9 mouse cellular contexts compared by ENCODE assay signal in the genomic region with DNA sequence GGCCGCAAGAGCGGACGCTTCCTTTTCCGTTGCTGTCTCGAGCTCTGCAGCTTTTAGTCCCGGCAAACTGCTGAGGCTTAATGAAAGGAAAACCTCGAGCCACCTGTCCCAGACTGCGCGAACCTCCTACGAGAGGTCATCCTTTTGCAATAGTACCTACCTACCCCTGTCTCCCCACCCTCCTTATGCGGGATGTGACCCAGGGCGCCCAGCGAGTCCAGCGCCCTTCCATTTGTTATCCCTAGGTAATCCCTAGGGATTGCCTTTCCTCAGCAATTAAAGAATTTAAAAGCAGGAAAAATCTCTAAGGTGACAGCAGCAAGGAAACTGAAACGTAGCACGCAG. TPM values are rescaled to one million over a fixed set of nuclear protein-coding genes. Genes with fewer than 3 reads are reported as not detected.
DNase-seq lines count a peak whose midpoint lies in the region; ATAC-seq and TF ChIP-seq lines count a peak whose summit lies in the region.
"Had no signal": no experiment of that assay in that cellular context is flagged by ENCODE, and none has a peak within 500 bp of the region (broad histone marks: within the 10 kb centered on the region; RNA-seq: fewer than 3 reads in every experiment).

No protein-coding gene starts in this region.

- H3K27ac ChIP-seq in kidney, embryonic 15.5 days: no peak overlapping the region
- peak overlapping the region; percentile 64 for H3K27ac ChIP-seq in embryonic facial prominence, embryonic 13.5 days
- no peak overlapping the region for H3K27ac ChIP-seq in intestine, embryonic 16.5 days (ENCODE audit: low read length)
- peak overlapping the region; percentile 88 for H3K27ac ChIP-seq in midbrain, postnatal 0 days (ENCODE audit: low read depth, low read length)

- no peak for ATAC-seq in kidney, embryonic 15.5 days (replicated peaks; ENCODE audit: low FRiP score)
- ATAC-seq in embryonic facial prominence, embryonic 13.5 days (ENCODE audit: insufficient number of reproducible peaks, insufficient read depth, low FRiP score, low TSS enrichment, low read depth): no peak; the same call in 1 of the 2 replicates
- peak; percentile 87; the same call in 1 of the 2 replicates for ATAC-seq in intestine, embryonic 16.5 days
- peak; percentile 83; the same call in 1 of the 2 replicates for ATAC-seq in midbrain, postnatal 0 days (ENCODE audit: low FRiP score)
- no peak for ATAC-seq in inflammation-experienced regulatory T-cells, adult 6 months
- ATAC-seq: Patski had no signal

- peaks cover 26% of the 10 kb centered on the region for H3K36me3 ChIP-seq in kidney, embryonic 15.5 days
- H3K36me3 ChIP-seq in embryonic facial prominence, embryonic 13.5 days: peaks cover 26% of the 10 kb centered on the region
- no peaks in the 10 kb centered on the region; the same call in 1 of the 2 replicates for H3K36me3 ChIP-seq in intestine, embryonic 16.5 days (ENCODE audit: control insufficient read depth, insufficient read depth, low read length)
- peaks cover 18% of the 10 kb centered on the region for H3K36me3 ChIP-seq in midbrain, postnatal 0 days (ENCODE audit: insufficient read depth, low read length)

- DNase-seq in kidney, adult 18-20 months: no peak
- peak; percentile 8 for DNase-seq in midbrain, postnatal 0 days (ENCODE audit: low spot score)
- no peak for DNase-seq in frontal cortex, postnatal 25 days (ENCODE audit: low spot score in 2 of 2)
- DNase-seq in gastrocnemius, postnatal 14 days: no peak

- H3K4me2 ChIP-seq in kidney, embryonic 15.5 days: peak overlapping the region; percentile 90
- peak overlapping the region; percentile 87 for H3K4me2 ChIP-seq in embryonic facial prominence, embryonic 13.5 days
- peak overlapping the region; percentile 75 for H3K4me2 ChIP-seq in intestine, embryonic 16.5 days (ENCODE audit: low read depth, low read length)
- peak overlapping the region; percentile 83 for H3K4me2 ChIP-seq in midbrain, postnatal 0 days (ENCODE audit: low read depth, low read length, poor library complexity, severe bottlenecking)

- H3K9ac ChIP-seq in kidney, embryonic 15.5 days: peak overlapping the region; percentile 62
- H3K9ac ChIP-seq in embryonic facial prominence, embryonic 13.5 days: peak overlapping the region; percentile 78
- peak overlapping the region; percentile 66 for H3K9ac ChIP-seq in intestine, embryonic 16.5 days (ENCODE audit: low read depth, low read length)
- H3K9ac ChIP-seq in midbrain, postnatal 0 days (replicated peaks; ENCODE audit: low read length, poor library complexity, severe bottlenecking): peak overlapping the region; percentile 72

- no peaks in the 10 kb centered on the region for H3K27me3 ChIP-seq in kidney, embryonic 15.5 days
- H3K27me3 ChIP-seq in embryonic facial prominence, embryonic 13.5 days: no peaks in the 10 kb centered on the region
- no peaks in the 10 kb centered on the region for H3K27me3 ChIP-seq in intestine, embryonic 16.5 days (replicated peaks; ENCODE audit: control insufficient read depth, insufficient read depth, low read length)
- H3K27me3 ChIP-seq in midbrain, postnatal 0 days (ENCODE audit: insufficient read depth, low read length): no peaks in the 10 kb centered on the region
- H3K27me3 ChIP-seq: Patski had no signal

- no peak for TF ChIP-seq CTCF in midbrain, postnatal 0 days (IDR thresholded peaks at IDR 0.05)

- WGBS in kidney, embryonic 15.5 days: 1% methylated on average over 16 of the region's 16 CpGs
- under 1% methylated on average over 16 of the region's 16 CpGs for WGBS in embryonic facial prominence, embryonic 13.5 days
- WGBS in intestine, embryonic 16.5 days: under 1% methylated on average over 16 of the region's 16 CpGs
- WGBS in midbrain, postnatal 0 days: 0% methylated on average over 16 of the region's 16 CpGs

- 0 out of 2 replicates have a peak, but pooled peaks cover 4% of the 10 kb centered on the region for H3K9me3 ChIP-seq in kidney, embryonic 15.5 days (replicated peaks)
- peaks cover 6% of the 10 kb centered on the region for H3K9me3 ChIP-seq in embryonic facial prominence, embryonic 13.5 days
- no peaks in the 10 kb centered on the region for H3K9me3 ChIP-seq in intestine, embryonic 16.5 days (ENCODE audit: control insufficient read depth, low read length)
- H3K9me3 ChIP-seq in midbrain, postnatal 0 days (ENCODE audit: low read length): peaks cover 5% of the 10 kb centered on the region; the same call in 1 of the 2 replicates

- H3K4me1 ChIP-seq in kidney, embryonic 15.5 days: peaks cover 12% of the 10 kb centered on the region
- peaks cover 11% of the 10 kb centered on the region; the same call in 1 of the 2 replicates for H3K4me1 ChIP-seq in embryonic facial prominence, embryonic 13.5 days
- 0 out of 2 replicates have a peak, but pooled peaks cover 3% of the 10 kb centered on the region for H3K4me1 ChIP-seq in intestine, embryonic 16.5 days (ENCODE audit: control insufficient read depth, insufficient read depth, low read length)
- no peaks in the 10 kb centered on the region; the same call in 1 of the 2 replicates for H3K4me1 ChIP-seq in midbrain, postnatal 0 days (ENCODE audit: insufficient read depth, low read length)

- peak overlapping the region; percentile 55 for H3K4me3 ChIP-seq in kidney, embryonic 15.5 days (replicated peaks)
- peak overlapping the region; percentile 54 for H3K4me3 ChIP-seq in embryonic facial prominence, embryonic 13.5 days
- peak overlapping the region; percentile 45 for H3K4me3 ChIP-seq in intestine, embryonic 16.5 days (ENCODE audit: low read length)
- H3K4me3 ChIP-seq in midbrain, postnatal 0 days (ENCODE audit: low read depth, low read length): peak overlapping the region; percentile 48

- intact Hi-C loops in gastrocnemius, postnatal 14 days (cut with DNase I; ENCODE audit: low total_unique reads): no loop called here

RNA-seq across cellular contexts. Expression of gene Zscan18, which starts 0.3 kb away (rescaled TPM):
- 7.9 and 8.9 TPM in 2 replicates for polyA plus RNA-seq in kidney, embryonic 15.5 days (2015; fragmentation: Nextera tagmentation; extraction: Ambion mirVana)
- 11.2 and 11.8 TPM in 2 replicates for polyA plus RNA-seq in embryonic facial prominence, embryonic 13.5 days (2015; fragmentation: Nextera tagmentation; extraction: Ambion mirVana)
- polyA plus RNA-seq in intestine, embryonic 16.5 days (2015; fragmentation: Nextera tagmentation; extraction: Ambion mirVana): 3.4 and 4.0 TPM in 2 replicates
- total RNA-seq in midbrain, postnatal 0 days (2014; rRNA removed): 19.2 and 34.3 TPM in 2 replicates
- 25.5 and 27.0 TPM in 2 replicates for polyA plus RNA-seq in midbrain, postnatal 0 days (2015; fragmentation: Nextera tagmentation; extraction: Ambion mirVana)
- 1 to 10 TPM in 2 of 3 experiments, under 1 TPM in 1; 0.63 to 1.3 (median 1.1) TPM for polyA plus RNA-seq in inflammation-experienced regulatory T-cells, adult 6 months (2017; shearing (Covaris generic))
- 1 to 10 TPM; 2.3 to 3.2 TPM for total RNA-seq in gastrocnemius, postnatal 14 days (2021)

RNA-seq across cellular contexts. Expression of gene Zfp329, which starts 15.0 kb away (rescaled TPM):
- polyA plus RNA-seq in kidney, embryonic 15.5 days (2015; fragmentation: Nextera tagmentation; extraction: Ambion mirVana): 15.8 and 16.4 TPM in 2 replicates
- polyA plus RNA-seq in embryonic facial prominence, embryonic 13.5 days (2015; fragmentation: Nextera tagmentation; extraction: Ambion mirVana): 21.5 and 22.8 TPM in 2 replicates
- polyA plus RNA-seq in intestine, embryonic 16.5 days (2015; fragmentation: Nextera tagmentation; extraction: Ambion mirVana): 8.4 and 8.8 TPM in 2 replicates
- total RNA-seq in midbrain, postnatal 0 days (2014; rRNA removed): 16.6 and 18.6 TPM in 2 replicates
- polyA plus RNA-seq in midbrain, postnatal 0 days (2015; fragmentation: Nextera tagmentation; extraction: Ambion mirVana): 16.1 and 22.3 TPM in 2 replicates
- polyA plus RNA-seq in inflammation-experienced regulatory T-cells, adult 6 months (2017; shearing (Covaris generic)): 10 to 100 TPM; 13.5 to 25.4 (median 19.3) TPM
- 1 to 10 TPM; 4.4 to 4.6 TPM for total RNA-seq in gastrocnemius, postnatal 14 days (2021)

RNA-seq across cellular contexts. Expression of gene Zfp110, which starts 30.9 kb away (rescaled TPM):
- 32.3 and 34.0 TPM in 2 replicates for polyA plus RNA-seq in kidney, embryonic 15.5 days (2015; fragmentation: Nextera tagmentation; extraction: Ambion mirVana)
- 33.9 and 42.5 TPM in 2 replicates for polyA plus RNA-seq in embryonic facial prominence, embryonic 13.5 days (2015; fragmentation: Nextera tagmentation; extraction: Ambion mirVana)
- polyA plus RNA-seq in intestine, embryonic 16.5 days (2015; fragmentation: Nextera tagmentation; extraction: Ambion mirVana): 27.1 and 27.7 TPM in 2 replicates
- total RNA-seq in midbrain, postnatal 0 days (2014; rRNA removed): 11.8 and 18.4 TPM in 2 replicates
- 18.1 and 19.4 TPM in 2 replicates for polyA plus RNA-seq in midbrain, postnatal 0 days (2015; fragmentation: Nextera tagmentation; extraction: Ambion mirVana)
- polyA plus RNA-seq in inflammation-experienced regulatory T-cells, adult 6 months (2017; shearing (Covaris generic)): 10 to 100 TPM; 62.9 to 99.3 (median 85.2) TPM
- total RNA-seq in gastrocnemius, postnatal 14 days (2021): 10 to 100 TPM in 1 of 2 experiments, 1 to 10 TPM in 1; 9.7 to 10.2 TPM

Comparison
In these comparisons a context has a peak if more than half of its experiments do, and no peak if none do; other contexts are left out.
1. ATAC-seq: peak in intestine, embryonic 16.5 days (single experiment) and midbrain, postnatal 0 days (single experiment); none in kidney, embryonic 15.5 days (single experiment), embryonic facial prominence, embryonic 13.5 days (single experiment) and inflammation-experienced regulatory T-cells, adult 6 months (single experiment).
2. H3K27ac ChIP-seq: peak in embryonic facial prominence, embryonic 13.5 days (single experiment) and midbrain, postnatal 0 days (single experiment); none in kidney, embryonic 15.5 days (single experiment) and intestine, embryonic 16.5 days (single experiment).
3. Peak in every context shown above with its lines, with median percentiles within 50 percentile points of each other: H3K4me2 ChIP-seq, H3K4me3 ChIP-seq and H3K9ac ChIP-seq.